Comparison of ENCODE assay signal across 8 mouse cellular contexts in genomic region chr11:75263274-75263963, GRCm38 (mm10).
DNase-seq lines count a peak whose midpoint lies in the region; ATAC-seq and TF ChIP-seq lines count a peak whose summit lies in the region.
"Had no signal": no experiment of that assay in that cellular context is flagged by ENCODE, and none has a peak within 500 bp of the region (broad histone marks: within the 10 kb centered on the region; RNA-seq: fewer than 3 reads in every experiment).

No protein-coding gene starts in this region.

- no peaks in the 10 kb centered on the region for H3K9me3 ChIP-seq in lung, postnatal 0 days (ENCODE audit: low read length)
- no peaks in the 10 kb centered on the region for H3K9me3 ChIP-seq in forebrain, embryonic 16.5 days (ENCODE audit: control insufficient read depth, low read length)

- TF ChIP-seq CTCF in lung, postnatal 0 days (IDR thresholded peaks at IDR 0.05), result no peak

- no peak overlapping the region for H3K27ac ChIP-seq in lung, postnatal 0 days (ENCODE audit: low read length)
- H3K27ac ChIP-seq in forebrain, embryonic 16.5 days (ENCODE audit: low read length), result peak overlapping the region; percentile 52

- no peaks in the 10 kb centered on the region for H3K4me1 ChIP-seq in lung, postnatal 0 days (ENCODE audit: insufficient read depth, low read depth, low read length)
- H3K4me1 ChIP-seq in forebrain, embryonic 16.5 days (replicated peaks; ENCODE audit: control insufficient read depth, insufficient read depth, low read length), result peaks cover 32% of the 10 kb centered on the region

- 61% methylated on average over 15 of the region's 15 CpGs for WGBS in lung, postnatal 0 days
- WGBS in forebrain, embryonic 16.5 days, result 31% methylated on average over 15 of the region's 15 CpGs

- no peak for TF ChIP-seq EP300 in lung, postnatal 0 days (IDR thresholded peaks at IDR 0.05)

- H3K4me2 ChIP-seq in lung, postnatal 0 days (replicated peaks; ENCODE audit: low read depth, low read length), result no peak overlapping the region
- H3K4me2 ChIP-seq in forebrain, embryonic 16.5 days (ENCODE audit: low read length), result no peak overlapping the region

- DNase-seq in lung, postnatal 0 days (ENCODE audit: low spot score), result peak; percentile 46
- DNase-seq in lung, postnatal 36 days, result no peak
- peak; percentile 81 for DNase-seq in kidney, postnatal 10 days
- peak; percentile 96 for DNase-seq in retina, postnatal 1 day
- no peak for DNase-seq in right cerebral cortex, adult 18-20 months
- no peak for DNase-seq in gastrocnemius, adult 18-20 months (ENCODE audit: low spot score)
- DNase-seq: left cerebral cortex, postnatal 4 days had no signal

- no peak overlapping the region for H3K4me3 ChIP-seq in lung, postnatal 0 days (ENCODE audit: low read depth, low read length)
- no peak overlapping the region for H3K4me3 ChIP-seq in forebrain, embryonic 16.5 days (replicated peaks; ENCODE audit: low read length)

- ATAC-seq in lung, postnatal 0 days, result peak; percentile 37; the same call in 1 of the 2 replicates
- ATAC-seq in forebrain, embryonic 16.5 days, result 0 out of 2 replicates have a peak, but pooled peaks have one; percentile 10

- H3K36me3 ChIP-seq in lung, postnatal 0 days (ENCODE audit: insufficient read depth, low read length), result no peaks in the 10 kb centered on the region
- no peaks in the 10 kb centered on the region for H3K36me3 ChIP-seq in forebrain, embryonic 16.5 days (ENCODE audit: control insufficient read depth, insufficient read depth)

- no peaks in the 10 kb centered on the region for H3K27me3 ChIP-seq in lung, postnatal 0 days (replicated peaks; ENCODE audit: insufficient read depth, low read length)
- H3K27me3 ChIP-seq in forebrain, embryonic 16.5 days (replicated peaks; ENCODE audit: control insufficient read depth, insufficient read depth, low read length), result no peaks in the 10 kb centered on the region

- H3K9ac ChIP-seq in lung, postnatal 0 days (replicated peaks; ENCODE audit: low read depth), result no peak overlapping the region
- no peak overlapping the region for H3K9ac ChIP-seq in forebrain, embryonic 16.5 days (replicated peaks; ENCODE audit: low read depth, low read length)

Comparison
In these comparisons a context has a peak if more than half of its experiments do, and no peak if none do; other contexts are left out.
1. DNase-seq: peak in lung, postnatal 0 days (single experiment), kidney, postnatal 10 days (single experiment) and retina, postnatal 1 day (single experiment); none in lung, postnatal 36 days (single experiment), right cerebral cortex, adult 18-20 months (single experiment) and gastrocnemius, adult 18-20 months (single experiment).